Mouse (Mus musculus) myocyte (in vitro differentiated cells): ENCODE results near the gene Rundc1.

Source experiments
- CEBPB ChIP-seq: IDR thresholded peaks from 2 replicates; pipeline ENCODE4 v1.6.1; 2011; ENCODE audit warnings: mild to moderate bottlenecking, moderate library complexity; ENCODE audit not compliant: poor library complexity, insufficient read depth, severe bottlenecking
- MAX ChIP-seq: IDR thresholded peaks from one replicate; pipeline ENCODE4 v1.6.1; 2011; ENCODE audit warnings: low read depth, mild to moderate bottlenecking, control low read depth
- POLR2A ChIP-seq: IDR thresholded peaks from one replicate; pipeline ENCODE4 v1.6.1; 2011; ENCODE audit warnings: low read depth, mild to moderate bottlenecking, control low read depth, moderate library complexity; ENCODE audit not compliant: insufficient read length
- POLR2AphosphoS2 ChIP-seq: IDR thresholded peaks from one replicate; pipeline ENCODE4 v1.6.1; 2011; ENCODE audit warnings: low read depth, control low read depth; ENCODE audit not compliant: insufficient read length
- REST ChIP-seq: IDR thresholded peaks from one replicate; pipeline ENCODE4 v1.6.1; 2011; ENCODE audit warnings: mild to moderate bottlenecking, control low read depth, moderate library complexity; ENCODE audit not compliant: insufficient read depth, insufficient read length

- TF ChIP-seq REST, result no peak
- no peak for TF ChIP-seq CEBPB
- no peak for TF ChIP-seq POLR2AphosphoS2
- TF ChIP-seq MAX, result no peak
- TF ChIP-seq POLR2A, result no peak
Observed at GRCm38 (mm10) chr11:101479171-101479635, 54.3 kb downstream of the Rundc1 start.
